Mouse (Mus musculus): ENCODE results near the gene Cd164l2. TPM values are rescaled to one million over a fixed set of nuclear protein-coding genes. Genes with fewer than 3 reads are reported as not detected.

The Cd164l2 gene
- under 1 TPM in 1 of 2 experiments, not detected in 1; 0.74 TPM for total RNA-seq (2021)
- long read RNA-seq, experiment 1 = 0 reads
- long read RNA-seq, experiment 2 = 0 reads

DNA sequence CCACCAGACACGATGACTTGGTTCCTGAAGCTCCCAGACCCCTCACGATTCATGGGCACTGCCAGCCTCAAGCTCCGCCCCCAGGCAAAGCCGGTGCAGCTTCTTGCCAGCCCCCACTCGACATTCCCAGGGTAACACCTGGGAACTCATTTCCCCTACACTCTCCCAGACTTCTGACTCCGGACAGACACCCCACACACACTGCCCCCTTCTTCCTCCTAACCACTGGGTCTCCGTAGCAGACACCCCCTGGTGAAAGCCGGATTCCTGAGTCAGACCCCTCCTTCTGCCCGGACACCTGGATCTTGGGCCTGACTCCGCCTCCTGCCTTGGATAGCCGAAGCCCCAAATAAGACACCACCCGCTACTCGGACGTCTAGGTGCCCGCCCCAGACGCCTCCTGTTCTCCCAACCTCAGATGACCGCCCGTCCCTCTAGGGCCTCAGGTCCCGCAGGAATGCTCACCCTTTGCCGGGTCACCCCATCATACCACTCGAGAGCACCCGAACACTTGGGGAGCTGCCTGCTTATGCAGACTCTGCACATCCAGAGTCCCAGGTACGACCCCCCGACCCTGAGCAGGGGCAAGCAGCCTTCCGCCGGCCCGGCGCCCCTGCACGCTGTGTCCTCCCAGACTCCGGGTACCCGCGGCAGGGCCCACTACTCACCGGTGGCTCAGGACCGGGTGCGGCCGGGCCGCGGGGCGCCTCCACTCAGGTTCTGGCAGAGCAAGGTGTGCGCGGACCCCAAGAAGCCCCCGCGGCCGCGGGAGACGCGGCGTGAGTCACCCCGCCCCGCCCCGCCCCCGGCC, at the start of gene Cd164l2, which contains the start of gene Gpr3:
TSS of gene Cd164l2 (plus strand) at position 381 of the 811 bp plus-strand sequence.
TSS of gene Gpr3 (minus strand) at position 786 of the 811 bp plus-strand sequence.
- peak in 1 of 2 experiments; percentile 9 for DNase-seq (ENCODE audit: low spot score in 2 of 2)

DNA sequence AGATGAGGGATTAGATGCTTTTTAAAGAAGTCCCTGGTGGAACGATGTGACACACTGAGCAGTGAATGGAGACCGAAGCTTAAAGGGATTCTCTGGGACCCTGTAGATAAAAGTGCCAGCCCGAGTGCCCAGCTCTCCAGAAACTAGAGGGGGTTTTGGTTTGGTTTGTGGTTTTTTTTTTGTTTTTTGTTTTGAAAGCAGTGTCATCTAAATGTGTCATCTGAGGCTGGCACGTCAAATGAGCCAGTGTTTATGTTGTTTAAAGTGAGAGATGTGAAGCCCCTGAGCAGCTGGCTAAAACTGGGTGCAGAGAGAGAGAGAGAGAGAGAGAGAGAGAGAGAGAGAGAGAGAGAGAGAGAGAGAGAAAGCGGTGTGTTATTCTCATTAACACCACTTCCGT, 49.7 kb upstream of the Cd164l2 start:
- no peak for DNase-seq (ENCODE audit: low spot score in 2 of 2)

DNA sequence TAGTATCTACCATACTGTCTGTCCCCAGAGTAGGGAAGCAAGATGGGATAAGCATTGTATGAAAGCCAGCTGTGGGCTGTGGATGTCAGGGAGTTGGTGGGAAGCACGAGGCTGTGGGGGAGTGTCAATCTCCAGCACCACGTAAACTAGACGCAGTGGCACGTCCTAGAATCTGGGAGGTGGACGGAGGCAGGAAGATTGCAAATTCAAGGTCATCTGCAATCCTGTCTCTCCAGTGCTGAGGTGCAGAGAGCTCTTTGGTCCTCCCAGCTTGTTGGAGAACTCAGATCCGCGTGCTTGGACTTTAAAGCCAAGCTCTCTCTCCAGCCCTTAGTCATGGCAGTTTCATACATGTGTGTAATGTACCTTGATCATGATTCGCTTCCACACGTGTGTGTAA, 45.2 kb upstream of the Cd164l2 start:
- no peak for DNase-seq (ENCODE audit: low spot score in 2 of 2)

DNA sequence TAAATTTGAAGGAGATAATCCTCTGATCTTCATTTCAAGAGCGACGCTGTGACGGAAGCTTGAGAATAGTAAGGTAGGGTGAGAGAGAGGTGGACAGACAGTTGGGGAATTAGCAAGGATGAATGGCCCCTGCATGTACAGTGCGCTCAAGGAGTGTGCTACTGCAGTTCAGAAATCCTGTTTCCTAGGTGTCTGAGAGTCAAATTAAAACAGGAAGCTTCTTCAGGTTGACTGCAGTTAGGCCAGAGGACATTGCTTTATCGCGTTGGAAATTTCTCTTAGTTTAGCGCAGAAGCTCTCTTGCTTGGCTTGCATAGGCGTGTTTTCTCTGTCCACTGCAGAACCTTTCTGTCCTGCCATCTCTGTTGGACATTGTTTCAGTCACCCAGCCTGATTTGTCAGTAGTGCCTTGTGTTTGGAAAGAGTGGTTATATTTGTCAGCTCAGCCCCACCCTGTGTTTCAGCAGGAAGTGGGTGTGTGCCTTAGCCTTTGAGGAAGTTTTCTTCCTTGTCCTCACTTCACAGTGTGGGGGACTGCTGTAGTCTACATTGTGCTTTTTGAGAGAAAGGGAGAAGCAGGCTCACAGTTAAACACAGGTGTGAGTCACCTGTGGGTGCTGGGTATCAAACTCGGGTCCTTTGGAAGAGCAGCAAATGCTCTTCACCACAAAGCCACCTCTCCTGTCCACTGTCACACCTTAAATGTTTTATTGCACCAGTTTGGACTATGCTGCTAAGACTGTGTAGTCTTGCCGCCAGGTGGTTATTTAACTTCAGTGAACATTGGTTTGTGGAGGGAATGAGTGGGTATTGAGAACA, 42.5 kb upstream of the Cd164l2 start:
- DNase-seq (ENCODE audit: low spot score in 2 of 2) = no peak

DNA sequence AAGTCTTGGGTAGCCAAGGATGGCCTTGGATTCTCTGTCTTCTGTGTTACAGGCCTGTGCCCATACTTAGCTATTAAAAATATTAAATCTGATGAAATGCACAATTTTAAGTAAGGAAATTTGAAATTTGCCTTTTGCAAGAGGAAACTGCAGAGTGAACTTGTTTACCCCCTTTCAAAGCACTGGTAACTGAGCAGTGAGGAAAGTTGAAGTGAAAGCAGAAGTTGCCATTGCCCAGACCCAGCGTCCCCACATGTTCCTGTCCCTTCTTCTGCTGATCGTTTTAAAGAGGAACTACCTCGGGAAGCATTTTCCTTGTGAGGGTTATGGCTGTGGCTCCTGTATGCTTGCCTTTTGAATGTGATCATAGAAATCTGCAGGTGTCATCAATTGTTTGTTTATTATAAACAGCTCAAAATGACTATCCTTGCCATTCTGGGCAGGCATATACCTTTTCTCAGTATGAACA, 41.8 kb upstream of the Cd164l2 start:
- no peak for DNase-seq (ENCODE audit: low spot score in 2 of 2)

DNA sequence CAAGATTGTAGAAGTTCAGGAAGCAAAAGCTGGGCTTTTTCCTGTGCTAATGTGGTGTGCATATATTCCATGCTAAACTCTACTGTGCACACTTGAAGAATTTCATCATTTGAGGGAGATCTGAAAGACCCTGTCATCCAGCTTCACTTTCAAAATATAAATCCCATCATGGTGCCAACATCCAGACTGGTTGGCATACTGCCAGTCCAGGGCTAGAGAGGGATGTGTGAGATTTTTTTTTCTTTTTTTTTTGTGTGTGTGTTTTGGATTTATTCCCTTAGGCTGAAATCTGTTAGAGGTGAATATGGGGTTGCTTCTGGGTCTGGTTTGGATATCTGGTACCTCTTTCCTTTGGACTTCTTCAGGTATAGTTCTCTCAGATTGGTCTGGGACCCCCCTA, 41.3 kb upstream of the Cd164l2 start:
- no peak for DNase-seq (ENCODE audit: low spot score in 2 of 2)

DNA sequence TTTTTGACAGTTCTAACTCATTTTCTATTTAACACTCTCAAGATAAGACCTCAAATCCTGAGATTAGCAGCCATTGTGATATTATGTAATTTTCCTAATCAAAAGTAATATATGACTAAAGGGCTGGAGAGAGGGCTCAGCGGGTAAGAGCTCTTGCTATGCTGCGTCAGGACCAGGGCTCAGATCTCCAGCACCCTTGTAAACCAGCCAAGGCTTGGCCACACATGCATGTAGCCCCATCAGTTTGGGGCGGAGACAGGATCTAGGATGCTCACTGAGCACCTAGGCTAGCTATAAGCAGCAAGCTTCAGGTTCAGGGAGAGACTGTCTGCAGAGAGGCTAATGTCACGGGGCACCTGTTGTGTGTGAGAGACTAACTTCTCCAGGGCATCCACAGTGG, 39.5 kb upstream of the Cd164l2 start:
- DNase-seq (ENCODE audit: low spot score in 2 of 2) = no peak

DNA sequence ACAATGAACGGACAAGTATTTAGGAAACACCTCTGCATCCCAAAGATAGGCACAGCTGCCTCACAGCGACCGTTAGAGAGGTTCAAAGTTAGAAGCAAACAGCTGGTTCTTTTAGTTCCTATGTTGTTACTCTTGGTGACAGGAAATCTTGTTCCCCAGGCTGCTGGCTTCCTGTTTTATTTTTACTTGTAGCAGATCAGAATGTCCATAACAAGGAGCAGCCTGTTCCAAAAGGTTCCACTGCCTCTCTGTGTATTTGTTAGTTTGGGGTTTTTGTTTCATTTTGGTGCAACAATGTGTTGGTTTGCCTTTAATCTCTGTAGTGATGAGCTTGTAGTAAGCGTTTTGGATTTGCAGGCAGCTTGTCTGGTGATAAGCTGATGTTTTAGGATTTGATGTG, 37.6 kb upstream of the Cd164l2 start:
- no peak for DNase-seq (ENCODE audit: low spot score in 2 of 2)

DNA sequence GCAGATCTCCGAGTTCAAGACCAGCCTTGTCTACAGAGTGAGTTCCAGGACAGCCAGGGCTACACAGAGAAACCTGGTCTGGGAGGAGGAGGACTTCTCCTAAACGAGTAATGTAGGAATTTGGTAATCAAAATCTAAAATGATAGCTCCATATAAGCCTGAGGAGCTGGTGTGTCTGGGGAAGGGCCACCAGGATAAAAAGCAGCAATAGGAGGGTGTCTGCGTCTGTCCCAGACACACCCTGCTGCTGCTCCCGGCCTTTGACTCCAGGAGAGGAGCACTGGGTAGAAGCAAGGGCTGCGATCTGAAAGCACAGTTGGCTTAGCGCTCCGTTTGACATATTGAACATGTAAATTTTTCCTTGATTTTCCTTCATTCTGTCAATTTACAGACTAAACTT, 36.7 kb upstream of the Cd164l2 start:
- no peak for DNase-seq (ENCODE audit: low spot score in 2 of 2)

DNA sequence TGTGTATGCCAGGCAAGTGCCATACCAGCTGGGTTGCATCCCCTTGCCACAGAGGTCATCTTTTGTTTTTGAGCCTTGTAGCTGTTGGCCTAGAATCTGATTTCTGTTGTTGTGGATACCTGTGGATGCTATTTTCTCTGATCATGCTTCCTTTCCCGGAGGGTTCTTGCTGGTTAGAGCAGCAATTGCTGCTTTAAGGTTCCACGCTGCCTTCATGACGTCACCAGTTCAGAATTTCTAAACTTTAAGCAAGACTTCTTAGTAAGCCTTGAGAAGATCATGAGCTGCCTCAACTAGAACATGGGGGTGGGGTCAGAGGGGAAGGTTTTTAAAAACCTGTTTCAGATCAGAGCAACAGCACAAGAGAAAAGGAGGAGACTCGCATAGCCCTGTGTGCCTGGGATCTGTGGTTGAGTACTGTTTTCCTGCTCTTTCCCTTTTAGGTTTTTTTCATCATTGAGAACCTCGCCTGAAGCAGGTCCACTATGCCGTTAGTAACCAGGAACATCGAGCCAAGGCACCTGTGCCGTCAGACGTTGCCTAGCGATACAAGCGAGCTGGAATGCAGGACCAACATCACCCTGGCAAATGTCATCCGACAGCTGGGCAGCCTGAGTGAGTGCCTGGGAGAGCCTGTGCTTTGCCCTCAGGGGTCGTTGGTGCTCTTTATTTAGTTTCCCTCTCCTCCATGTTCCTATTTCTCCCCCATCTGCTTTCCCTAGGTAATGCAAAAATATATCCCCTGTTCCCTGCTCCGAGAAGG, 35.8 kb upstream of the Cd164l2 start:
- no peak for DNase-seq (ENCODE audit: low spot score in 2 of 2)

DNA sequence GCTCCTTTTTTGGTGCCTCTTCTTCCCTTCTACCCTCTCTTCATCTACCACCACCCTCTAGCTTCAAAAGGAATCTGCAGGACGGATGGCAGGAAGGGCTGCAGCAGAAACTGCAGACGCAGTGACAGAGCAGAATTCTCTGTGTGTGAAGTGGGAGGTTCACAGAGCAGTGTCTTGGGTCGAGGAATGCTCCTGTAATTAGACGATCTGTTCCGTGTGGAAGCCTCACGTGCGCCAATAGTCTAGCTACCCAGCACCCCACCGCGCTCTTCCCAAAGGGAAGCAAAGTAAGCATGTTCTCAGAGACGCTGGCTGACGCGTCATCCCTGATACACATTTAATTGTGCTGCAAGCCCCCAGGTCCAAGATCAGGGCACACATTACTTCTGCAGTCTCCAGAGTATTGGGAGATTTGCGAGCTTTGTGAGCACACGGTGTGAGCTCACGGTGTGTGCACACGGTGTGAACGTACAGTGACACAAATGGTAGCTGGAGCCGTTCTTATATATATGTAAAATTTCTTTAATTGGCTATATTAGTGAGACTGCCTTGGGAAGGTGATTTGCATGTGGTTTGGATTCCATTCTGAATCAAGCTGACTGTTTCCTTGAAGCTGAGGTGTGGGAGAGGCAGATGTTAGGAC, 35.0 kb upstream of the Cd164l2 start:
- DNase-seq (ENCODE audit: low spot score in 2 of 2) = no peak

DNA sequence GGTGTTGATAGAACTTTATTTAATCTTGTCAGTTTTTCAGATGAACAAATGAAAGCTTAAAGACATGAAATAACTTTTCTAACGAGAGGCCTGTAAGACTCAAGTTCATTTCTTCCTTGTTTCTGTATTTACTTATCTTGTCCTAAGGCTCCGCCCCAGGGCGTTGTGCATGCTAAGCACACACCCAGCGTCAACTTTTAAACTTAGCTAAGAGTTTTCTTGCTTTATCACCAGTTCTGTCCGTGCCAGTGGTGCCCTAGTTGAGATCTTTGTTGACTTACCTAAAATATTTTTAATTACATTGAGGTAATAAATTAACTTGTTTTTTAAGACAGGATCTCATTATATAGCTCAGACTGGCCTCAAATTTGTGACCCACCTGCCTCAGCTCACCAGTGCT, 33.6 kb upstream of the Cd164l2 start:
- no peak for DNase-seq (ENCODE audit: low spot score in 2 of 2)

DNA sequence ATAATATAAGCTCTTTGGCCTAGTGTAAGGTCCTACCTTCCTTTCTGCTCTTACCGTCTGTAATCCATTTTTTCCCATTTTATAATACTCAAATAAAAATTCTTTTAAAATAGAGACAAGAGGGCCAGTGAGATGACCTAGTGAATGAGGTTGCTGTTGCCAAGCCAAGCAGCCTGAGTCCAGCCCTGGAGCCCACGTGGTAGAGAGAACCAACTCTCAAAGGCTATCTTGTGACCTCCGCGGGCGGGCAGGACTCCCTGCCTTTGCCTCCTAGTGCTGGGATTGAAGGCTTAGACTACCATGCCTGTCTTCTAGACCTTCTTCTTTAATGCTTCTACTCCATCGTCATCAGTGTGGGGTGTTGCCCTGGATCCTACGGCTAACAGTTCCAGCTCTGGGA, 32.7 kb upstream of the Cd164l2 start:
- DNase-seq (ENCODE audit: low spot score in 2 of 2) = no peak

DNA sequence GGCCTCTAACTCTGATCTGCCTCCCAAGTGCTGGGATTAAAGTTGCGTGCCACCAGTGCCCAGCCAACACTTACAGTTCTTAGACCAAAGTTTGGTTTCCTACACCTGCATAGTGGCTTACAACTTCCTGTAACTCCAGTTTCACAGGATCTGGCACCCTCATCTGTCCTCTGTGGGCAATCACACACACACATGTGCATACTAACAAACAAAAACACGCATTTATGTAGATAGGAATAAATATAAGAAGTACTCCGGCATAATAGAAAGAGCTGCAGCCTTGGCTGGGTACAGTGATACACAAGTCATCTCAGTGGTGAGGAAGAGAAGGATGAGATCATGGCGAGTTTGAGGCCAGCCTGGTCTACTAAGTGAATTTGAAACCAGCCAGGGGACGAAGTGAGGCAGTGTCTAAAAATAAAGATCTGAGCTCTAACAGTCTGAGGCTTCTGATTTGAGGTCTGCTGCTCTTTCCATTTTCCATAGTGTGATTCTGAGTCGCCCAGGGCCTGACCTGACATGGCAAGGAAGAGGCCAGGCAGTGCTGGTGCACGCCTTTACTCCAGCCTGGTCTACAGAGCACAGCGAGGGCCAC, 29.4 kb upstream of the Cd164l2 start:
- DNase-seq (ENCODE audit: low spot score in 2 of 2) = no peak

DNA sequence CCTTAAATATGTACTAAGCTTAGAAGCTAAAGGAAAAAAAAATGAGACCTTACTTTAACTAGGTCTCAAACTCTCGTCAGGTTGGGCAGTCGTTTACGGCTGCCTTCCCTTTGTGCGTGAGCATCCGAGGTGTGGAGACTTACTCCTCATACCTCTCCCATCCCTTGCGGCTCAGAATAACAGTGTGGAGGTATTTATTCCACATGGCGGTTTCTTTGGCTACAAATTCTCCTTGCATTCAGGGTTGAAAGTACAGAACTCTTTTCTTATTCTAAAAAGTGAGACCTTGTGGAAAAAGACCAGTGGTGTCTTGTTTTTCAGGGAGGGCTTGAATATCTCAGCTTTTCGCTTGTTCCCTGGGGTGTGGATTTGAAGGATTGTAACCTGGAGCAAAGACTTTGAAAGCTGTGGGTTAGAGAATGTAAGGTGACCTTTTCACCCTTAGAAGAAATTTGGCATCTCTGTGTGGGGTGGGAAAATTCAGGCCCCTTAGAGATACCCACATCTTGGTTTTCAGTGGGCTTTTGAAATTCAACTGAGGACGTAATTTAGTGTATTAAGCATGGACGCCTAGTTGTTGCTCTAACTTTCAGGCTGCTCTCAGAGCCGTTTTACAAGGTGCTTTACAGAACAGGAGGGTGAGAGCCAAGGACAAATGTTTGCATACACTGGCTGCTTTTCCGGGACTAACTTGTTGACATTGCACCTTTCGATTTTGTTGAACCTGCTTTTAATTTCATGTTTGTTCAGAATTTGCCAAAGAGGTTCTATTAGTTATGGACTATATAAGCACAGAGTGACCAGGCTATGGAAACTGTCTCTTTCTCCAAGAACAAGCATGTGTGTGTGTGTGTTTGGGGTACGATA, 27.7 kb upstream of the Cd164l2 start:
- DNase-seq (ENCODE audit: low spot score in 2 of 2) = no peak

DNA sequence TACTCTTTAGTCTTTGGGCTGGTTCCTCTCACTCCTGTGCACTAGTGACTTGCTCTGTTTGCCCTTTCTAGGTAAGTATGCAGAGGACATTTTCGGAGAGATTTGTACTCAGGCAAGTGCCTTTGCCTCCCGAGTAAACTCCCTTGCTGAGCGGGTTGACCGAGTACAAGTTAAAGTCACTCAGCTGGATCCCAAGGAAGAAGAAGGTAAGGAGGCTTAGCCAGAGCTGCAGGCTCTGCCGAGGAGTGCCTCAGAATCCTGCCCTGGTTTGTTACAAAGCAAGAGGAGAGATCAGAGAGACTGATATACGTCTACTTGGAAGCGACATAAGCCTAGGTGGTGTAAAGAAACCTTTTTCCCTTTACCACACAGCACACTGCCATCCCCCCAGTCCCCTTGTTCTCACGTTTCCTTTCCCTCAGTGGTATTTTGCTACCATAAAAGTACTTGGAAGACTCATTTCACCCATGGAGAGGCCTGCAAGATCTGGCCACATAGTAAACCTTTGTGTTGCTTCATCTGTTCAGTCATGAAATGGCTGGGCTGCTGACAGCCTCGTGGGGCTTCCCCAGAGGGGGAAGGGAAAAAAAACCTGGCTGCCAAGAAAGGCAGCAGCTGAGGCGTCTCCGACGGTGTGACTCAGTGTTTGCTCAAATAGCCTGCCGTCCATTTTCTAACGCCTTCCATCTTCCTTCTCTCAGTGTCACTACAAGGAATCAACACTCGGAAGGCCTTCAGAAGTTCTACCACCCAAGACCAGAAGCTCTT, 26.8 kb upstream of the Cd164l2 start:
- peak in 1 of 2 experiments; percentile 65 for DNase-seq (ENCODE audit: low spot score in 2 of 2)

DNA sequence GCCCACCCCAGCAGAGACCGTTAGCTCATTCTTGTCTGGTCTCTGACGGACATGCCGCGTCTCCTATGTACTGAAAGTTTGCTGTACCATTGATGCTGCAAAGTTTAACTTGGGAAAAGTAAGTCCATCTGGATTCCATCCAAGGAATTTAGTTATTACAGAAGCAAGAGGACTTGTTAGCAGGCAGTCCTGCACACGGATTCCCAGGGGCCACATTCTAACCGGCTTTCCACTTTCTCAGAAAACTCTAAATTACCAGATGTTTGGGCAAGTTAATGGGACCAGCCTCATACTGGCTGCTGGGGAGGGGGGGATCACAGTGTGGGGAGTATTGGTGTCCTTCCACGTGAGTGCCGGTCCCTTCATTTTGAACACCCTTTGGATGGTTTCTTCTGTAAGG, 26.0 kb upstream of the Cd164l2 start:
- no peak for DNase-seq (ENCODE audit: low spot score in 2 of 2)

DNA sequence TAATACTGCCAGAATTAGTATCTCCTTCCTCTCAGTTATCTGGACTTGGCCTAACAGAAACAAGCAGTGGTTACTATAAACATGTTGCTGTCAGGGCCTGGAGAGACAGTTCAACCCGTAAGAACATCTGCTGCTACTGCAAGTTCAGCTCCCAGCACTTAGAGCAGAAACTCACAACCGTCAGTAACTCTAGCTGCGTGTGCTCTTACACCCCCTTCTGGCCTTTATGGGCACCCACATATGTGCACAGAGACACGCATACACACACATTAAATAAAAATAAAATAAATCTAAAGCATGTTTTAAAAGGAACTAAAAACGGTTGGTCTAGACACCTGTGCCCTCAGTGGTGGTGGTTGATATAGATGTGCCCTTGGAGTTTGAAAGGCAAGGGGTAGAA, 25.1 kb upstream of the Cd164l2 start:
- DNase-seq (ENCODE audit: low spot score in 2 of 2) = no peak

DNA sequence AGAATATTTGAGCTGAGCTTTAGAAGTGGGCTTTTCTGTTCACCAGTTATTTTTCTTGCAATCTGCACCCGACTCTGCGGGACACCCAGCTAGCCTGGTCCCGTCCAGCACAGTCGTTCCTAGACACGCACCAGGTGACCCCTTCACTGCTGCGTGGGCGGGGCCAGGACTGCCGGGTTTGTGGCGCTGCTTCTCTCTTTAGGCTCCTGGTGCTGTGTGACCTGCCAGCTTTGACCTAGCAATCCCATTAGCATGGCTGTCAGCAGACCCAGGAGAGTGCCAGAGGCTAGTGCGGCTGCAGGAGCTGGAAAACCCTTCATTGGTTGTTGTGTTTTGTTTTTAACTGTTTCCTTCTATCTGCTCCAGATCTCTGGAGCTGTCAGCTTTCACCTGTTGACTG, 22.5 kb upstream of the Cd164l2 start:
- no peak for DNase-seq (ENCODE audit: low spot score in 2 of 2)
